Mouse (Mus musculus) natural killer cell, adult 2 months (primary cell): ENCODE results near the gene En1.

Experiments used
- DNase-seq, 2 experiments: peaks; one replicate each; pipeline ENCODE4 v3.0.0; 2022; ENCODE audit warnings: low spot score in 2 of 2

Gene En1

GRCm38 (mm10) chr1:120602031-120602730 lies at the start of gene En1:
TSS of gene En1 (plus strand) at chr1:120602418.
- DNase-seq, result no peak

GRCm38 (mm10) chr1:120556926-120557846 lies 45.0 kb upstream of the En1 start:
- no peak for DNase-seq

DNA sequence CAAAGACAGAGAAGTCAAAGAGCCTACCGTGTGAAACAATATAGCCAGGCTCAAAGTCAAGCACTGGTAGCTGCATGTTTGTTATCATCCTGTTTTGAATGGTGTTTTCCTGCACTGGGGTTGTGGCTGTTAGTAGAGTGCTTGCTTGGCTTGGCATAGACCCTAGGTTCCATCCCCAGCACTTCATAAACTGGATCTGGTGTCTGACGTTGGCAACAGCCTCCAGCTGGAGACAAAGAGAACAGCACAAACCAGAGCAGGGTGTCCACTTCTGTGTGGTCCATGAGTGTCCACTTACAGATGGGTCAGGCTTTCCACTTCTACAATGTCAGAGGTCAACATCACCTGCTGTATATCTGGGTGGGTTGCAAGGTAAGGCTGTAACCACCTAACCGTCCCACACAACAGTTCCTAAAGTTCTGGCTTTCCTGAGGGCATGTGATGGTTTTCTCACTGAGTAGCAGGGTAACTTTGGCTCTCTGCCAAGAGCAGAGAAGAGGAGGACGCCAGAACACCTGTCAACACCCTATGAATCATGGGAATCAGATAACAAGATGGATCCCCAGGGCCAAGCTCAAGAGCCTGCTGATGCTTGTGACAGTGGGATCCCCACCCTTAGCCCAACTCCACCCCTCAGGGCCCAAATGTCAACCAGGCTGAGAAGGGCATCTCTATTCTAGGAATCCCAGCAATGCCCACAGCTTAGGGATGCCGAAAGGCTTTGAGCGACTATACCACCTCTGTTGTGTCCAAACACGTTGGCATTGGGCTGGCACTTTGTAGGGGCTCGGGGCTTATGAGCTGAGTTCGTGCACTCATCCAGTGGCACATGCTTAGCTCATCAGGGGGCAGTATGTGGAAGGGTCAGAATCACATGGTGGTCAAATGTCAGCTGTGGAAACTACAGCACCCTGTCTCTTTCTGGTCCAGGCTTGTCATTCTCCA lies 43.6 kb upstream of the En1 start:
- DNase-seq, result no peak

DNA sequence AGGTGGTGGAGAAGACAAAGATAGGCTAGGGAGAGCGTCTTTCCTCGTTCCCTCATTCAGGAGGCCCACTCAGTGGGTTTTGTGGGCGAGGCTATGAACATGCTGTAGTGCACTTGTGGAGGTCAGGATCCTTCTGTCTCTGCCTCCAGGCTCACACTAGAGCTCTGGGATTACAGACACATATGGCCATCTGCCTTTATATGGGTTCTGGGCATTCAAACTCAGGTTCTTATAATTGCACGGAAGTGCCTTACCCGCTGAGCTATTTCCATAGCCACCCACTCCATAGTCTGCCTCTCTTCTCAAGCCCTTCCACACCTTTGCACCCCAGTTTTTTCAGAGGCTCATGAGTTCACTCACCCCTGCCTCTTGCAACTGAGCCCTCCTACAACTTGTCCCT lies 42.3 kb upstream of the En1 start:
- no peak for DNase-seq

DNA sequence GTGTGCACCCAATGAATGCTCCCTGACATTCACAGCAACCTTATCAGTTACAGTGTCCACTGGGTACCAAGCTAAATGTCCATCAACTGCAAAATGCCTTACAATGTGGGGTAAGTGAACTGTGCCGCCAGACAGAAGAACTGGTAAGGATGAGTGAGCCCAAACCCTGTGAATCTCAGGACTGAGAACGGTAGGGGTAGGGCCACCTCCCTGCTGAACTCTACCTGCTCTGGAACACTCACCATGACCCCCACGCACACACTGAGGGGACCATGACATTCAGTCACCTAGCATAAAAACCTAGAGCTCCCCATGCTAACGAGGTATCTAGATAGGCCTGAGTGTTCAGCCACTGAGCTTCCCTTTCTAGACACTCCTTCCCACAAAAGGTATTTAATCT lies 20.9 kb upstream of the En1 start:
- no peak for DNase-seq

GRCm38 (mm10) chr1:120585481-120585880 lies 16.7 kb upstream of the En1 start:
- DNase-seq, result no peak

- no peak for DNase-seq
Observed at GRCm38 (mm10) chr1:120586500-120587110, 15.6 kb upstream of the En1 start.

- no peak for DNase-seq
Observed at GRCm38 (mm10) chr1:120587431-120587830, 14.8 kb upstream of the En1 start.

DNA sequence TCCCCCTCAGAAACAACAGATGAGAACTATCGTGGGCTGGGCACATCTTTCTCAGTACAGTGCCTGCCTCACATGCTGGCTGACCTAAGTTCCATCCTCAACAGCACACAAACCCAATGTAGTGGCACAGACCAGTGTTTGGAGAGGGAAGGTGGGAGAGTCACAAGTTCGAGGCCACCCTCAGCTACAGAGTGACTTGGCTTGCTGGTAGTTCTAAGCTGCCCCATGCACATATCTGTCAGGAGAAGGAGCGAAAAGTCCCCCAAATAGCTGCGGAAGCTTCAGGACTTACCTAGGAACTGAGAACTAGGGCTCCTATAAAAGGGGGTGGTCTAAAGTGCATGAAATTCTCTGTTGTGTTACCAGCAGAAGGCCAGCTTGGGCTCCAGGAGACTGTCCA lies 14.3 kb upstream of the En1 start:
- no peak for DNase-seq

GRCm38 (mm10) chr1:120588362-120589027 lies 13.7 kb upstream of the En1 start:
- DNase-seq, result no peak

DNA sequence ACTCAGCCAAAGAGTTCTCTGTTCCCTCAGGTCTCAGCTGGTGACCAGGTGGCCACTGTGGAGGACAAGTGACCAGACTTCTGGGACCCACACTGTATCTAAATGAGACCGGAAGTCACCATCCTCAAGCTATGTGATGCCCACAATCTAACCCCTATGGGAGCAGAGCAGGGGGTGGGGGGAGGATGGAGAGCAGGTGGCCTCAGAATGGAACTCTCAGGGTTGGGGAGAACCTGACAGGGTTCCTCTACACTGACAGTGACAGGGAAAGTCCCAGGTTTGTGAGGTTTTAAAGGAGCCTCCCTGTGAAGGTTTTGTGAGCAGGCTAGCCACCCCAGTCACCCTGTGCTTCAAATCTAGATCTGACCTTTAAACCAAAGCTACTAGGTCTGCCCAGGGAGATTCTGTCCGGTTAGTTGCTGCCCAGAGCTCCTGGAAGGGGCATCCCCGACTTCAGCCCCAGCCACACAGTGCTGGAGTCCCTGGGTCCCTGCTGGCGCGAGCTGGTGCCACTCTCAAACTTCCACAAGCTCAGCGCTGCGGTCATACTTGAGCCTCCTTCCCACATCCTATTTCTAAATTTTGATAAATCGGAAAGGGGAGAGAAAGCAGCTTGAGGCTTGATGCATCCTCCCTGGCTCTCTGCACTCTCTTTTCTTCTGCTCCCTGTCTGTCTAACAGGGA lies 8.8 kb upstream of the En1 start:
- DNase-seq, result no peak

DNA sequence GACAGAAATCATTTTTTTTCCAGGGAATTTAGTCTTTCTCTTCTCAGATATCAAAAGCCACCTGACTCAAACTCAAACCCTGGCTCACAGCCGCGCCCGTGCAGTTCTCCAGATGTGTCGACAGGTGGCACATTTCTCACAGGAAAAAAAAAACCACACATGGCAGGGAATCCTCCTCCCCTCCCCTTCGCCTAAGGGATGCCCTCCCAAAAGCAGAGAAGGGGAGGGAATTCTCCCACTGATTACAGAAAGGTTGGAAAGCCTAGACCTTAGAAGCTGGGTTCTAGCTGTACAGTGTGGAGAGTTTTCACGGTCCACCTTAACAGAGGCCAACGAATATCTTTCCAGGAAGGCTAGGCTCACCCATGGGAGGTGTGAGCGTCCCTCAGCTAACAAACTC lies 7.6 kb upstream of the En1 start:
- no peak for DNase-seq

DNA sequence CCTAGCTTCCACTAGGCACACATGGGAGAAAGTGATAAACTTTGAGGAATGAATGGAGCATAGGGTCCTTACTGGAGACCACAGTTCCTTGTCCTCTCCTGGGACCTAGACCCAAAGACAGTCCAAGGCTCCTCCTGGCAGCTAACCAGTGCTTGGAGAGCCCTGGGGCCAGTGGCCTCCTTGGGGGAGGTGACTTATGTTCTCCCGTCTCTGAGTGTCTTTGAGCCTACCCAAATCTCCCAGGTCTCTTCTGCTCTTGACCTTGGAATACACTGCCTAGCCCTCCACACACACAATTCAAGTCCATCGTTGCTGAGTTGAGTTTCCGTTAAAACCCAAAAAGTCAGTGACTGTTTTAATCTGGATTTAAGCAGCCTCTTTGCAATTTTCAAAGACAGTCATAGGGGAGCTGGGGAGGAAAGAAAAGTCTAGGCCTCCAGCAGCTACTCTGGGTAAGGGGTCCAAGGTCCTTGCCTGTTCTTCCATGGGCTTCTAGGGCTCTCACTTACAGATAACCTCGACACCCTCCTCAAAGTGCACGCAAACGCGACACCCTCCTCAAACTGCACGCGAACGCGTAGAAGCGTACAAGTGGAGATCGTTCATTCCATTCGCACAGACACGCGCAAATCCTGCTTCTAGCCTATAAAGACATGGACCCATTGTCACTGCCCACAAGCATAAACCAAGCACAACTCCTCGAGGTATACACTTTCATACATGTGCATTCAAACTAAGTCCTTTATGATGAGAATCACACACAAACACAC lies 6.6 kb upstream of the En1 start:
- no peak for DNase-seq

- no peak for DNase-seq
Observed at GRCm38 (mm10) chr1:120596319-120596718, 5.9 kb upstream of the En1 start.

DNA sequence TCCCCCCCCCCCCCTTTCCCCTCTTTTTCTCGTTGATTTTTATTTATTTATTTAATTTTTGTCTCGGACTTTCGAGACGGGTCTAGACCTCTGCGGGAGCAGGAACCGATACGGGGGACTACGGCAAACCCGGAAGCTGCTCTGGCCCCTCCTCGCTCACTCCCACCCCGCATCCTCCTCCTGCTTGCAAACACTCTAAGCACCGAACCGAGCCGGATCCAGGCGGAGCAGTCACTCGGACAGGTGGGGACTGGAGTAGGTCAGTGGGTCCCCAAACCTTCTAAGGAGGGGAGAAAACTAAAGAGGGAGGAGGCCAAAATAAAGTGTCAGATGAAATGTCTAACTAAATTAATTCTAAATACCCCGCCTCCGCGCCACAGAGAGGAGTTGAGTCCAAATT lies 5.4 kb upstream of the En1 start:
- DNase-seq, result no peak

DNA sequence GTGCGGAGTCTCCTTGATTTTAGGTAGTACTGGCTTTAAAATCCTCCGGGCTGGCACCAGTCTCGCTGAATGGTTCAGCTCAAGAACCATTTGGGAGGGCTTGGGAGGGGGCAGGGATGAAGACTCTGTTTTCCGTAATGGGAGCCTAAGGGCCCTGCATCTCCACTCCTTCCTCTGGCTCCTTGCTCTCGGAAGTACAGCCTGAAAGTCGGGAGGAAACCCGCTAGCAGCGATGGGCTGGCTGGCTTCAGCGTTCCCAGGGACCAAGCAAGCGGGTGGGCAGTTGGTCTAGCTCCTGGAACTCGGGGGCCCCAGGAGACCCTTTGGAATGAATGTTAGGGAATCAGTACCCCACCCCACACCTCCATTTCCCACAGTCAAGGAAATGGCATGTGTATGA lies 4.9 kb upstream of the En1 start:
- no peak for DNase-seq

DNA sequence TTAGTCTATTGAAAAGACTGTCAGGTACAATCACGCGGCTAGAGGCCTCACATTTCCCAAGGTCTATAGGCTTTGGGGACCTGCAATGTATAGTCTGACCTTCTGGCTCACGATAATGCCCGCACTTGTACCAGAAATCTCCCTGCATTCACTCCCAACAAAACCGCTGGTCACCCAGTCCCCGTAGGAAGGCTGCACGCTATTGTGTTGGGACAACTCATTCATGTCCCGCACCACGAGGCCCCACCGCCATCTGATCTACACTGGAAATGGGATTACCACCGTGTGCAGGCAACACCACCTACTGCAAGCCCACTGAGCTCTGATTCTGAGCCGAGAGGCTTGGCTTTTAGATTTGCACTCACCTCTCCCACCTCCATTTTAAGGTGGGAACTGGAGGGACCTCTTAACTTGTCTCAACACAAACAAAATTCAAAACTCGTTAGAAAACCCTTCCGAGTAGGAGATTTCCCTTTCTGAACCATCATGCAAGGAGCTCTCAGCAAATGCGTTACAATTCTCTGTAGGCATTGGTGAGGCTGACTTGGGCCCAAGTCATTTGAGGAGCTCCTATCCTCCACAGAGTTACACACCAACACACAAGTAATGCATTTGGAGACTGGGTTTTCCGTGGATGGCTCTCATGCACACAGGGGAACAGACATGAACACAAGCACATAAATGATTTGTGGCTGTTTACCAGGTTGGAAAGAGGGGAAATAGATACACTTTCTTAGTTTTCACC lies 3.9 kb upstream of the En1 start:
- no peak for DNase-seq

GRCm38 (mm10) chr1:120599321-120600148 lies 2.7 kb upstream of the En1 start:
- DNase-seq, result no peak
